Mouse (Mus musculus): ENCODE measurements around the gene Abcb1a. TPM values are rescaled to one million over a fixed set of nuclear protein-coding genes. Genes with fewer than 3 reads are reported as not detected.
"Not testable (repeated sequence)": the region's sequence is repeated elsewhere in the genome, so short reads cannot be mapped to it uniquely, and the experiment has no call there.

Gene Abcb1a
- total RNA-seq, 1 experiment from 2014 or later, result 24.8 TPM

DNA sequence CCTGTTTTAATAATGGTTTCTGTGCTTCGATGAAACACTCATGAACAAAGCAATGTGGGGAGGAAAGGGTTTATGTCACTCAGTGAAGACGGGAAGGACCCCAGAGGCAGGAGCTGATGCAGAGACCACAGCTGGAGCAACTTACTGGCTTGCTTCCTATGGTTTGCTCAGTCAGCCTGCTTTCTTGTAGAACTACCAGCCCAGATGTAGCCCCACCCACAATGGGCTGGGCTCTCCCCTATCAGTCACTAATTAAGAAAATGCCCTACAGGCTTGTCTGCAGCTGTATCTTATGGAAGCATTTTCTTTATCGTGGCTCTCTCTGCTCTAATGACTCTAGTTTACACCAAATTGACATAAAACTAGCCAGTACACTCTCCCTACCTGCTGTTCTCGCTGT, 67.9 kb downstream of the Abcb1a start:
- no peak for DNase-seq

DNA sequence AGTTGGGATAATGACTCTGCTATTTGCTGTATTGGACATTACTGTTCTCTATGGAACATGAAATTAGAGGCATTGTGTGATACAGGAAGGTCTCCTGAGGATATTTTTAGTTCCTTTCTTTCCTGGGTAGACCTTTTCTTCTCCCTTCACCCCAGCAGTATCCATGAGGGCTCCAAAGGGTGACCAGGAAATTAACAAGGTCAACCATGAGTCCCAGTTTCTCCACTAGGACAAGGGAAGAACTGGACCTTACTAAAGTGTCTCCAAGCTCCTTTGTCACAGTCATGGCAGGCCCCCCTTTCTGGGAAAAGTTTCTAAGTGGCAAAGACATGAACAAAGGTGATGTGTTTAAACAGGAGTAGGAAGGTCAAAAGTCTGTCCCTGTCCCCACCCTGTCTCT, 72.8 kb downstream of the Abcb1a start:
- no peak for DNase-seq

DNA sequence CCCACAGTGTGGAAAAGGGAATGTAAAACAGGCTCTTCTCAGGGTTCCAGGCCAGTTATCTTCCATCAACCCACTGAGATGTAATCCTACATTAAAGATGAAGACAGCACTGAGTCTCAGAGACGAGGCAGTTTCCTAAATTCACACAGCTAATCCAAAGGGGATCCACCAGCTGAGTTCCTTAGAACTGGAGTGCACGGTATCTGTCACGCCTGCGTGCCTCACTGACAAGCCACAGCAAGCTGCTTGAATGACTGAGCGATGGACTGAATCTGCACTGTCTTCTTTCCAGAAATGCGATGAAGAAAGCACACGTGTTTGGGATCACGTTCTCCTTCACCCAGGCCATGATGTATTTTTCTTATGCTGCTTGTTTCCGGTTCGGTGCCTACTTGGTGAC, 73.4 kb downstream of the Abcb1a start:
- not testable (repeated sequence) for DNase-seq

DNA sequence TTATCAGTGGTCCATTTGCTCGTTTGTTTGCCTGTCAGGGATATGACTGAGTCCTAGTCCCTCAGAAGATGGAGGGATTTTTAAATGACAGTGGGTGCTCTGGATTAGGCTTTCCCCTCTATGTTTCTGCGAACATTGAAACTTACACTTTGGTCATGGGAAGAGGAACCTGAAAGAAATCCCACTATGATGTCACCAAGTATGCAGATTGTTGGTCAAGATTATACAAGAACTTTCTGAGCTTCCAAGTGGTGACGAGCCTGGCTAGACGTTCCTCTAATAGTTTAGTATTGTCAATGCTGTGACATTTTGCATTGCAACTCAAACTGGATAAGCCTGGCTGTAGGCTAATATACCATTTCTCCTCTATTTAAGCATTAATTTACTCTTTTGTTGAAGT, 76.5 kb downstream of the Abcb1a start:
- DNase-seq, result no peak

DNA sequence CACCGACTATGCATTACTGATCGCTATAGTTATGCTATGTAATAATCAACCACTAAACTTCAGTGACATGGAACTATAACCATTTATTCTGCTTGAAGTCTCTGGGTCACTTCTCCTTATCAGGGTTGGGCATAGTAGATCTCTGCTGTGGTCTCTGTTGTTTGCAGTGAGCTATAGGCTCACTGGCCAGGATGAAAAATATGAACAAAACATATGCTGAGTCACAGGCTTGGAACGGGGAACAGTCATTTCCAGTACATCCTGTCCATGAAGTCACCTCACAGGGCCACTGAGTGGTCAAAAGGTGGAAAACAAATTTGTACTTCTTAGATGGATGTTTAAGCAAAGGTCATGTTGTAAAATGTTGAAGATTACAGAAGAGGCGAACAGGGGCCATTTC, 77.2 kb downstream of the Abcb1a start:
- no peak for DNase-seq

DNA sequence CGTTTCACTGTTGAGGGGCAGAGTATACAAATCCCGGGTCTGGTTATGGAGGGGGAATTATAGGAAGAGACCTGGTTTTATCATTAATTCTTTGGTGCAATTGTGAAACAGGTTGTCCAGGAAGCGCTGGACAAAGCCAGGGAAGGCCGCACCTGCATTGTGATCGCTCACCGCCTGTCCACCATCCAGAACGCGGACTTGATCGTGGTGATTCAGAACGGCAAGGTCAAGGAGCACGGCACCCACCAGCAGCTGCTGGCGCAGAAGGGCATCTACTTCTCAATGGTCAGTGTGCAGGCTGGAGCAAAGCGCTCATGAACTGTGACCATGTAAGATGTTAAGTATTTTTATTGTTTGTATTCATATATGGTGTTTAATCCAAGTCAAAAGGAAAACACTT, 87.4 kb downstream of the Abcb1a start:
- not testable (repeated sequence) for DNase-seq

DNA sequence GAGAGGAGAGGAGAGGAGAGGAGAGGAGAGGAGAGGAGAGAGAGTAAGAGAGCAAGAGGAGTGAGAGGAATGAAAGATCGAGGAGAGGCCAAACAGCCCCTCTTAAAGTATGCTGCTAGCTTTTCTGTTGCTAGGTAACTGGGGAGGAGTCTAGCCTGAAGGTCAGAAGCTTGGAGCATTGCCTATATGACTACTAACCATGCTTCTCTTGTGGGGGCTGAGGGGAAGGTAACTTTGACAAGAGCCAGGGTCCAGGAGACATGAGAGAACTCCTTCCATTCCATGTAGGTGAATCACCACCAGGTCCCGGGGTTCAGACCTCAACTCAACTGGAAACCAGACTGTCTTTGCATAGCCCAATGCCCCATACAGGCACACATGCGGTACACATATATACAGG, 113.0 kb downstream of the Abcb1a start:
- DNase-seq, result no peak

DNA sequence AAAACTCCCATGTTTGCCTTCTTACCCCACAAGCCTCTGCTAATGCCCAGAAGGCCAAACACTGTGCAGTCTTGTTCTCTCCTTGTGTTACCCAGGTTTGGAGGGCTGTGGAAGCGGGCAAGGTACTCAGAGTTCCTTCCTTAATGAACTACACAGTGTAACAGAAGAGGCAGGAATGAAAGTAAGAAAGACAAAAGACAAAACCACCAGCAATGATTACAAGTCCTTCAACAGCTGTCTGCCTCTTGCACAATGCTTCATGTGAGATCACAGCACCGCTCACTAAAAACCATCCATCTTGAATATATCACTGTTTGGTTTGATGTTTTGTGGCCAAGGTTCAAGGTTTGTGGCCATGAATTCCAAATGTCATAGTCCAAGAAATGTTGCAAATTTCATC, 118.4 kb downstream of the Abcb1a start:
- peak; percentile 55 for DNase-seq

DNA sequence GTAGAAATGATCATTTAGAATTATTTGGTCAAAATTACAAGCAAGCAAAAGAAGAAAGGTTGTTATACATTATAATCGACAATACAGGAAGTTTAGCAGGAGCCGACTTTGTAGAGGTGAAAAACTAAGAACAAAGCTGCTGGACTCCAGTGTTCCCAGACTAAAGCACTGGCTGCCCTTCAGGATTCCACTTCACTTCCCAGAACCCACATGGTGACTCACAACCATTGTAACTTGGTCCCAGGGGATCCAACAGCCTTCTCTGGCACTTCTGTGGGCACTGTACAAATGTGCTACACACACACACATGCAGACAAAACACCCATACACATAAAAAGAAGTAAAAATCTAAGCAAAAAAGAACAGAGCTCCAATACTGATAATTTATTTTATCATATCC, 118.9 kb downstream of the Abcb1a start:
- peak; percentile 58 for DNase-seq

DNA sequence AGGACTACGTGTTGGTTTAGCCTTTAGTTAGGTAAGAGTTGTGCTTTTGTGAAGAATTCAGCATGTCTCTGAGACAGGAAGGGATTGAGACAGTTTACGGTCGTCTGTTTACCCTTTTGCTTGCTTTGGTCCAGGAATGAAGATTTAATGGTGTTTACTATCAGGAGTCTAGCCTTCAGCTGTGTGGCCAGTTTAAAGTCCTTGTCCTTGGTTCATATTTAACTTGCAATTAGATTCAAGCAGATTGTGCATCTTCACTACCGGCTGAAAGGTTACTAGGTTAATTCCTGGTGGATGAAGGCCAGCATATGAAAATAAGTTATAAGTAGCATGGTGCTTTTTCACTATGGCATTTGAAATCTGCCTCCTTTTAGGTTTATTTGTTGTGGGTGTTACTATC, 132.4 kb downstream of the Abcb1a start:
- DNase-seq, result no peak

Other genes with a start within 250 kb of the Abcb1a start
- 11.8 and 12.9 TPM in 2 replicates for gene Dbf4, start 237.4 kb upstream of the Abcb1a start, total RNA-seq (2021)
- 10.6 and 11.4 TPM in 2 replicates for gene Slc25a40, start 237.2 kb upstream of the Abcb1a start, total RNA-seq (2021)
- 4.6 and 6.0 TPM in 2 replicates for gene Rundc3b, start 37.1 kb upstream of the Abcb1a start, total RNA-seq (2021)
- gene Abcb1b, start 138.1 kb downstream of the Abcb1a start, total RNA-seq (2021), result 417 and 547 TPM in 2 replicates
- 5.0 and 17.7 TPM in 2 replicates for gene Abcb4, start 233.6 kb downstream of the Abcb1a start, total RNA-seq (2021)